Mouse (Mus musculus) forebrain, postnatal 0 days (tissue): ENCODE data around the gene Cd300ld3. TPM values are rescaled to one million over a fixed set of nuclear protein-coding genes. Genes with fewer than 3 reads are reported as not detected.

Source experiments
- ATAC-seq: fragments of 200-750 bp; cut with Nextera tagmentation; 2 replicates; pipeline ENCODE4 v1.8.0; 2017; ENCODE audit warnings: mild to moderate bottlenecking, moderate library complexity
- DNase-seq: peaks from one replicate; pipeline ENCODE4 v3.0.0-alpha.2; 2015
- H3K27ac ChIP-seq: fragments of 300-500 bp; sonication (generic); 2 replicates; pipeline ENCODE4 v1.5.1; 2014; ENCODE audit warnings: low read depth, mild to moderate bottlenecking, antibody characterized with exemption, low read length, moderate library complexity, mixed read lengths
- H3K27me3 ChIP-seq: fragments of 300-500 bp; sonication (generic); 2 replicates; pipeline ENCODE4 v1.6.1; 2014; ENCODE audit warnings: mild to moderate bottlenecking, low read length, mixed read lengths; ENCODE audit not compliant: insufficient read depth
- H3K36me3 ChIP-seq: fragments of 300-500 bp; sonication (generic); 2 replicates; pipeline ENCODE4 v1.6.1; 2014; ENCODE audit warnings: mild to moderate bottlenecking, moderate library complexity; ENCODE audit not compliant: insufficient read depth
- H3K4me1 ChIP-seq: fragments of 300-500 bp; sonication (generic); 2 replicates; pipeline ENCODE4 v1.6.1; 2014; ENCODE audit warnings: antibody characterized with exemption; ENCODE audit not compliant: insufficient read depth
- H3K4me2 ChIP-seq: fragments of 300-500 bp; sonication (generic); 2 replicates; pipeline ENCODE4 v1.6.1; 2014; ENCODE audit warnings: low read depth, mild to moderate bottlenecking, moderate library complexity
- H3K4me3 ChIP-seq: fragments of 300-500 bp; sonication (generic); 2 replicates; pipeline ENCODE4 v1.5.1; 2014; ENCODE audit warnings: low read depth, low read length, mixed read lengths
- H3K9ac ChIP-seq: fragments of 300-500 bp; sonication (generic); 2 replicates; pipeline ENCODE4 v1.6.1; 2014; ENCODE audit warnings: mild to moderate bottlenecking
- H3K9me3 ChIP-seq: fragments of 300-500 bp; sonication (generic); 2 replicates; pipeline ENCODE4 v1.6.1; 2016; ENCODE audit warnings: low read length
- CTCF ChIP-seq: sonication (generic); IDR thresholded peaks from 2 replicates; pipeline ENCODE4 v1.5.1; 2016; ENCODE audit warnings: antibody characterized with exemption, control low read depth, low read depth
- WGBS: fragments of 180-500 bp; shearing (Covaris S2); extraction: QIAGEN DNeasy Blood & Tissue Kit; methylation state at CpG from one replicate; pipeline ENCODE4 v1.1.7; 2014; 5-methylcytosine and 5-hydroxymethylcytosine counted together
- polyA plus RNA-seq: library from polyadenylated mRNA; unstranded; fragments of >200 nt; fragmentation: Nextera tagmentation; extraction: Ambion mirVana; gene quantifications from 2 replicates; pipeline ENCODE4 v1.2.1, GENCODE M21; 2015
- total RNA-seq: library from RNA; depleted of rRNA; stranded (reverse); fragments of >200 nt; gene quantifications from 2 replicates; pipeline ENCODE4 v1.2.3, GENCODE M21; 2014; rRNA removed

The Cd300ld3 gene
- total and polyA plus RNA-seq, 2 experiments from 2014 or later: not detected

- Histone ChIP-seq H3K27ac (no peak overlapping the region), H3K9ac (no peak overlapping the region), H3K36me3 (no peaks in the 10 kb centered on the region), H3K27me3 (no peaks in the 10 kb centered on the region), H3K4me2 (no peak overlapping the region), H3K4me3 (no peak overlapping the region), H3K9me3 (no peaks in the 10 kb centered on the region), H3K4me1 (no peaks in the 10 kb centered on the region)
- no peak for ATAC-seq
- no peak for DNase-seq
- 91% methylated on average over 5 of the region's 5 CpGs for WGBS
- TF ChIP-seq CTCF: no peak
These were observed 44.1 kb downstream of the Cd300ld3 start for GRCm38 (mm10) chr11:115004070-115004469.

DNA sequence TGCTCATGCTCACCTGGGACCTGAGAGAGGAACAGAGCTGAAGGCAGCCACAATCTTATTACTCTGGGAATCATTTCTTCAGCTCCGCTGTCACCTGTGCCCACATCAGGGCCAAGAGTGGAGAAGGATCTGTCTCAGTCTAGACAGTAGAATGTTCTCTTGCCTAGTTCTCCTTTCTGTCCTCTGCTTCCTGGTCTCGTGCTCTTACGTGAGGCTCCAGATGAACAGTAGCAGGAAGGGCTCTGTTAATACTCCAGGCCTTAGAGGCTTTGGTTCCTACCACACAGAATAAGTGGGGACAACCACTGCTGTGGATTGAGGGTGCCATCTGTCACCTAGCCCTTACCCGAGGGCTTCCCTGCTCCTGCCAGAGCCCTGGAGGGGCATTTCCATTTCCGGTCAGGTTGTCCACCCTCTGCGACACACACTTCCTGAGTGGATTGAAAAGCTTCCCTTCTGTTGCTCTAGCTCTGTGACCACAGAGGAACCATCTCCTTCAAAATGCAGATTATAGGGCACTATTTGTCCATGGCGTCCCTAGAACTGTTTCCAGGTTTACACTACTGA lies 46.7 kb downstream of the Cd300ld3 start, which contains the start of gene Cd300c2:
Gene Cd300c2, minus strand, starts transcription at position 407 of the 567 bp plus-strand sequence.
- 85% methylated on average over 7 of the region's 7 CpGs for WGBS
- H3K27ac ChIP-seq: no peak within 1 kb of the TSS
- no peak within 1 kb of the TSS for H3K4me2 ChIP-seq
- ATAC-seq (no peak), DNase-seq (no peak)
- no peaks in the 10 kb centered on the region for H3K36me3 ChIP-seq
- H3K9ac ChIP-seq: no peak within 1 kb of the TSS
- no peaks in the 10 kb centered on the region for H3K9me3 ChIP-seq
- H3K27me3 ChIP-seq: no peaks in the 10 kb centered on the region
- no peaks in the 10 kb centered on the region for H3K4me1 ChIP-seq
- no peak within 1 kb of the TSS for H3K4me3 ChIP-seq
- no peak for TF ChIP-seq CTCF

Other genes with a start within 250 kb of the Cd300ld3 start
- gene Gpr142, start 249.5 kb downstream of the Cd300ld3 start, total RNA-seq: not detected in 2 replicates
- not detected in 2 replicates for gene Gpr142, start 249.5 kb downstream of the Cd300ld3 start, polyA plus RNA-seq
- gene Gprc5c, start 197.3 kb downstream of the Cd300ld3 start, total RNA-seq: 4.4 and 7.9 TPM in 2 replicates
- 5.5 and 5.8 TPM in 2 replicates for gene Gprc5c, start 197.3 kb downstream of the Cd300ld3 start, polyA plus RNA-seq
- gene Cd300a, start 158.4 kb downstream of the Cd300ld3 start, total RNA-seq: 0.86 and 1.0 TPM in 2 replicates
- 1.1 and 1.4 TPM in 2 replicates for gene Cd300a, start 158.4 kb downstream of the Cd300ld3 start, polyA plus RNA-seq
- not detected in 2 replicates for gene Cd300lb, start 114.0 kb downstream of the Cd300ld3 start, total RNA-seq
- not detected in 2 replicates for gene Cd300lb, start 114.0 kb downstream of the Cd300ld3 start, polyA plus RNA-seq
- gene Cd300c, start 79.3 kb downstream of the Cd300ld3 start, total RNA-seq: not detected in 2 replicates
- gene Cd300c, start 79.3 kb downstream of the Cd300ld3 start, polyA plus RNA-seq: not detected in 2 replicates
- 0.10 TPM in 1 of 2 replicates, not detected in the other for gene Cd300ld, start 58.5 kb downstream of the Cd300ld3 start, total RNA-seq
- 0.06 TPM in 1 of 2 replicates, not detected in the other for gene Cd300ld, start 58.5 kb downstream of the Cd300ld3 start, polyA plus RNA-seq
- gene Cd300c2, start 46.5 kb downstream of the Cd300ld3 start, total RNA-seq: 1.5 TPM in 2 replicates
- gene Cd300c2, start 46.5 kb downstream of the Cd300ld3 start, polyA plus RNA-seq: 2.5 and 2.8 TPM in 2 replicates
- not detected in 2 replicates for gene Cd300ld2, start 32.2 kb downstream of the Cd300ld3 start, total RNA-seq
- gene Cd300ld2, start 32.2 kb downstream of the Cd300ld3 start, polyA plus RNA-seq: not detected in 2 replicates
- gene Cd300ld4, start 21.4 kb downstream of the Cd300ld3 start, total RNA-seq: not detected in 2 replicates
- not detected in 2 replicates for gene Cd300ld4, start 21.4 kb downstream of the Cd300ld3 start, polyA plus RNA-seq
- not detected in 2 replicates for gene Cd300ld5, start 10.6 kb downstream of the Cd300ld3 start, total RNA-seq
- gene Cd300ld5, start 10.6 kb downstream of the Cd300ld3 start, polyA plus RNA-seq: not detected in 2 replicates
- gene Cd300e, start 13.8 kb upstream of the Cd300ld3 start, total RNA-seq: not detected in 2 replicates
- gene Cd300e, start 13.8 kb upstream of the Cd300ld3 start, polyA plus RNA-seq: 0.09 TPM in 1 of 2 replicates, not detected in the other
- 0.38 and 0.57 TPM in 2 replicates for gene Rab37, start 43.0 kb upstream of the Cd300ld3 start, total RNA-seq
- 0.82 and 0.84 TPM in 2 replicates for gene Rab37, start 43.0 kb upstream of the Cd300ld3 start, polyA plus RNA-seq
- 0.24 TPM in 1 of 2 replicates, not detected in the other for gene Cd300lf, start 85.6 kb upstream of the Cd300ld3 start, total RNA-seq
- 0.05 and 0.18 TPM in 2 replicates for gene Cd300lf, start 85.6 kb upstream of the Cd300ld3 start, polyA plus RNA-seq
- 44.2 and 48.5 TPM in 2 replicates for gene Slc9a3r1, start 114.9 kb upstream of the Cd300ld3 start, total RNA-seq
- gene Slc9a3r1, start 114.9 kb upstream of the Cd300ld3 start, polyA plus RNA-seq: 68.4 and 73.9 TPM in 2 replicates
- 5.4 and 7.6 TPM in 2 replicates for gene Tmem104, start 139.1 kb upstream of the Cd300ld3 start, total RNA-seq
- gene Tmem104, start 139.1 kb upstream of the Cd300ld3 start, polyA plus RNA-seq: 8.8 and 9.9 TPM in 2 replicates
- gene Nat9, start 139.4 kb upstream of the Cd300ld3 start, total RNA-seq: 19.2 and 20.3 TPM in 2 replicates
- 17.7 and 18.6 TPM in 2 replicates for gene Nat9, start 139.4 kb upstream of the Cd300ld3 start, polyA plus RNA-seq
- gene Grin2c, start 218.8 kb upstream of the Cd300ld3 start, total RNA-seq: 1.5 and 1.6 TPM in 2 replicates
- 0.35 and 0.48 TPM in 2 replicates for gene Grin2c, start 218.8 kb upstream of the Cd300ld3 start, polyA plus RNA-seq
- gene Fdxr, start 228.6 kb upstream of the Cd300ld3 start, total RNA-seq: 18.6 and 26.2 TPM in 2 replicates
- 14.0 and 16.4 TPM in 2 replicates for gene Fdxr, start 228.6 kb upstream of the Cd300ld3 start, polyA plus RNA-seq
- 3.8 and 6.5 TPM in 2 replicates for gene Fads6, start 249.3 kb upstream of the Cd300ld3 start, total RNA-seq
- gene Fads6, start 249.3 kb upstream of the Cd300ld3 start, polyA plus RNA-seq: 0.47 and 0.48 TPM in 2 replicates